14 mouse cellular contexts compared by ENCODE assay signal in the genomic region with DNA sequence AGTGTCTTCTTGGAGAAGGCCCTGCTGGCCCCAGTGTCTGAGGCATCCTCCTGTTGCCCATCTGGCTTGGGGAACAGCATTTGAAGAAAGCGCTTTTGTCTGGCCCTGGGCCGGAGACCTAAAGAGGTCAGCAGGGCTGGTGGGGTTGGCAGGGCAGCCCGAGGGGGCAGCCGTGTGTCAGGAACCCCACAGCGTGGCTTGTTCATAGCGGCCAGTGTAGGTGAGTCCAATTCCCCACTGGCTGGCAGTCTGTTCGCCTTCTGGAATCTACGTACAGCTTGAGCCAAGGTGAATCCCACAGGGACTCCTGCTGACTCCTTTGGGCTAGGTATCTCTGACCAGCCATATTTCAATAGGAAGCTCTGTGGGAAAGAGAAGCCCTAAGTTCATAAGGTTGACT. TPM values are rescaled to one million over a fixed set of nuclear protein-coding genes. Genes with fewer than 3 reads are reported as not detected.
"Had no signal": no experiment of that assay in that cellular context is flagged by ENCODE, and none has a peak within 500 bp of the region (broad histone marks: within the 10 kb centered on the region; RNA-seq: fewer than 3 reads in every experiment).

No protein-coding gene starts in this region.

- DNase-seq: lung, postnatal 14 days; right cerebral cortex, adult 18-20 months; right cerebral cortex, postnatal 25 days; thymus, postnatal 4 days had no signal

- H3K4me1 ChIP-seq: limb, embryonic 15.5 days; liver, embryonic 12.5 days; lung, embryonic 15.5 days; midbrain, embryonic 15.5 days had no signal

- H3K4me3 ChIP-seq: limb, embryonic 15.5 days; liver, embryonic 12.5 days; lung, embryonic 15.5 days; megakaryocyte, embryonic 14.5 days; midbrain, embryonic 15.5 days had no signal

- H3K36me3 ChIP-seq: lung, embryonic 15.5 days; midbrain, embryonic 15.5 days had no signal

- H3K9me3 ChIP-seq: limb, embryonic 15.5 days; liver, embryonic 12.5 days; lung, embryonic 15.5 days; megakaryocyte, embryonic 14.5 days; midbrain, embryonic 15.5 days had no signal

- H3K9ac ChIP-seq: limb, embryonic 15.5 days; liver, embryonic 12.5 days; lung, embryonic 15.5 days; midbrain, embryonic 15.5 days had no signal

- ATAC-seq: liver, embryonic 12.5 days; midbrain, embryonic 15.5 days had no signal

- H3K27me3 ChIP-seq: limb, embryonic 15.5 days; liver, embryonic 12.5 days; lung, embryonic 15.5 days; midbrain, embryonic 15.5 days had no signal

- H3K27ac ChIP-seq: limb, embryonic 15.5 days; liver, embryonic 12.5 days; lung, embryonic 15.5 days; macrophage; midbrain, embryonic 15.5 days had no signal

- H3K4me2 ChIP-seq: limb, embryonic 15.5 days; liver, embryonic 12.5 days; lung, embryonic 15.5 days; midbrain, embryonic 11.5 days; midbrain, embryonic 15.5 days had no signal

RNA-seq across cellular contexts. Expression of gene Mmp21, which starts 1.1 kb away (rescaled TPM):
- total RNA-seq: left cerebral cortex, postnatal 25 days had no signal
- polyA plus RNA-seq: kidney, embryonic 16.5 days; limb, embryonic 15.5 days; liver, embryonic 12.5 days; macrophage; midbrain, embryonic 11.5 days; small intestine, adult 2 months had no signal
